Mouse (Mus musculus) embryo, embryonic 10 days (tissue): ENCODE measurements around the gene Ppargc1a.

Experiments
- DNase-seq: peaks from one replicate; pipeline ENCODE4 v3.0.0-alpha.2; 2015; ENCODE audit warnings: low spot score

Ppargc1a gene

GRCm38 (mm10) chr5:51552483-51553091 is 14.9 kb downstream of the Ppargc1a start:
- DNase-seq: peak; percentile 75

DNA sequence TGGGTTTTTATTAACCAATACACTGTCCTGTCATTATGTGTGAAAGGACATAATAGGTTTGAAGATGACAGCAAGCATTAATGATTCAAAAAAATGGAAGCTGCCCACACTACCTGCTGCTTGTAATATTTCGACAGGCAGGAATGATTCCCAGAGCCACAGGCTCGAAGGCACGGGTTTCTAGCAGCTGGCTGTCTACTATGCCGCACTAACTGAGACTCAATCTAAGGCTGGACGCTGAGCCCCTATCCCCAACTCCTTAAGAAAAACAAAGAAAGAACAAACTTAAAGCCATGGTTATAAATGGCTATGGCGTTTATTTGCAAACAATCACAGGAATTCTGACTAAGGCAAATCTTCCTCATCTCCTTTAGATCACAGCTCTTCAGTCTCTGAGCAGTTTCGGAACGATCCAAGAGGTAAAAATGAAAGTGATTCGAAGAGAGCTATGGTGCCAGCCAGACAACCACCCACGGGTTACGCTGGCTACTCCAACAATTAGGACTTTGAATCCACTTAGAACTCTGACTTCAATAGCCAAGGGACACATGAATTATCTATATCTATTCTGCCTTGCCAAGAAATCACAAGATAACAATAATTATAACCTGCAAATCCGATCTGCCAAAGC is 15.6 kb downstream of the Ppargc1a start:
- DNase-seq: peak; percentile 9

DNA sequence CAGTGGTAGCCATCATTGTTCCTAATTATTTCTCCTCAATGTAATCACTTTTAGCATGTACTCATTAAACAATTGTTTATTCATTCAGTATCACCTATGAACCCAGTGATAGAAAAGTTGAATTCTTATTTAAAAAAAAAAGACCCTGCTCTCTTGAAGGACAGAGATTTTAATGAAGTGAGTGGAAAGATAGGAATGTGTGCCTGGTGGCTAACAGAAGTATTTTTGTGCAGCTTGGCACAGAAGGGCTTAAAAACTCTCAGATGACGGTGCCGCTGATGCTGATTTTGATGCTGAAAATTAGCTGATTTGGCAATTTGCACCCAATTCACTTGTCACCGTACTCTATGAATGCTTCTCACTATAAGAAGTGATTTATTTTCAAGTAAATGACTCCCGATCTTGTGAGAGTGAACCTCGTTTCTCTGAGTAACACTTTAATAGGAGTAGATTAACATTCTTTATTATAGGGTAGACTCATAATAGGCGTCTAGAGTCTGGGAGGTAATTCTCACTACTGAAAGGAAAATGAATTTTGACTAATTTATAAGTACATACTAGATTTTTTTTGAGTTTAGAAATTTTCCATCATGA is 20.0 kb downstream of the Ppargc1a start:
- DNase-seq: no peak

DNA sequence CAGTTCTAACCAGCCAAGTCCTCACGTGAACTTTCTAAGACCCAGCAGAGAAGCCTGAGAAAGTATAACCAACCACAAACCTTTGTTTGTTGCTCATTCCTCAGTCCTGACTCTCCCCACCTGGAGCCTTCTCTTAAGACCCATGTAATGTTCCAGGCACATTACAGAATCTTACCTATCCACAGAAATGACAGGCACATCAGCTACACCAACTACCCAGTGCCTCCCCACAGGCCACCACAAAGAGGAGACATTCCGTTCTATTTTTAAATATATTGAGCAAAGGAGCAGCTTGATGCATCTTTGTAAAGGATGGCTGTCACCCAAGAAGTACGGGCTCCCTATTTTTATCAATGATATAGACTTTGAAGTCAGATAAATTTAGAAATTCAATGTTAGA is 20.7 kb downstream of the Ppargc1a start:
- DNase-seq: no peak

DNA sequence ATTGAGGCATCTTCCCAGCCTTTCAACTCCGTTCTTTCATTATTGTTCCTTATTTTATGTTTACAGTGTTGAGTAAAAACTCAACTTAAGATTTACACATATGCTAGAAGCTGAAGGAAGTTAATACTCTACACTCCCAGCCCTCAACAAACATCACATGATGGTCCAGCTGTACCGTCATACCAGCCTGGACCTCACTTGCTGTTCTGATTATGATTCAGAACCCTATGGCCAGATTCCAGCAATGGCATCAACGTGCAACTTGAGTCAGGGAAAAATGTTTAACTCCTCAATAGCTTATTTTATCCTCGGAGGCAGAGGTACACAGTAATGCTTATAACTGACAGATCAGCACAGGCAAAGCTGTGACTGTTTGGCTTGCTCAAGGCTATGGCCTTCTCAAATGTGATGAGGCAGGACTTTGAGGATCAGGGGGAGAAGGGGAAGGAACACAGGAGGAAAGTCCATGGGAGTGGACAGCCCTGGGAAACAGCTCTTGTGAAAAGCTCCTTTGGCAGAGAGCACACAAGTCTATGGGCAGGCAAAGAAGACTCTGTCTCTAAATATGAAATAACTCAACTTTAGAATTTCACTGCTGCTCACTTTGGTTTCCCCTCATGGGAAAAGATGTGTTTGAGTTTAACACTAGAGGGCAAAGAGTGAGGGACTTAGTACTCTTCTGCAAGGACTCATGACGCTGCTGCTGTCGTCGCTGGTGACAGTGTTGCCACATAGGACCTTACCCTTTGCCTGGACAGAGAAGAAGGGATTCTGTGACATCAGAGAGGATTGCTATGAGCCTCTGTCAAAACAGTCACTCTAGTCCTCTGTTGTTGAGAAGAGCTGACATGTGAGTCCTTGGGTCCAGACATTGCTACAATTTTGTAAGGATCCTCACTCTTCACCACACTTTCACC is 22.1 kb downstream of the Ppargc1a start:
- DNase-seq: no peak

GRCm38 (mm10) chr5:51544141-51544735 is 23.3 kb downstream of the Ppargc1a start:
- DNase-seq: no peak

DNA sequence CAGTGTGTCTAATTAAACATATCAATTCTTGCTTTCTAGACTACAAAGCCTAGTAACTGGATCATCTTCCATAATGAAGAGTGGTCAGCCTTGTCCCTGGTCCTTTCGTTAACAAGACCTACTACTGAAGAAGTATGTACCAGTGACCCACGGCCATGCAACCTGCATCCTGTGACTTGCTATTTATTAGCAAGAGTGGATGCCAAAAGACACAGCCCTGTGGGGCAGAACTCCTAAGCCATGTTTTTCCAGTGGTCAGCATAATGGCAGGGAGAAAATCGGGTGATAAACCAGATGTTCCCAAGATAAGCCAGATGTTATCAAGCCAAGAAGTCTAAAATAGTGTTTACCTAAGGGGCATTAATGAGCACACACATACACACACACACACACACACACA is 26.0 kb downstream of the Ppargc1a start:
- DNase-seq: no peak

DNA sequence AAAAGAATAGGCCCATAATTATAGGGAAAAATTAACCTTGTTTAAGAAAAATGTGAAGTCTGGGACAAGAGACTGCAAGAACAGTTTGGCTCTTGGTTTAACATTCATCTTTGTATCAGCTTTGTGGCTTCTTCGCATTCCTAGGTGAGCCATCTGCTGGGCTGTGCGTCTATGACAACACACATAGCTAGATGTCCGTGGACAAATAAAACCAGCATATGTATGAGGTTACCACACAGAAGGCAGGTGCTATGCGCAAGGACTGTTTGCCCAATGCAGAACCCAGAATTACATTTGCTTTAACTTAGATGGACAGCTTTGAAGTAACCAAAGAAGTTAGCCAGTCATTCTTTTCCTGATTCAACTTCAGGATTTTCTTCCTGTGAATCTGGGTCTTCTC is 26.7 kb downstream of the Ppargc1a start:
- DNase-seq: no peak

GRCm38 (mm10) chr5:51539563-51539962 is 28.0 kb downstream of the Ppargc1a start:
- DNase-seq: no peak

DNA sequence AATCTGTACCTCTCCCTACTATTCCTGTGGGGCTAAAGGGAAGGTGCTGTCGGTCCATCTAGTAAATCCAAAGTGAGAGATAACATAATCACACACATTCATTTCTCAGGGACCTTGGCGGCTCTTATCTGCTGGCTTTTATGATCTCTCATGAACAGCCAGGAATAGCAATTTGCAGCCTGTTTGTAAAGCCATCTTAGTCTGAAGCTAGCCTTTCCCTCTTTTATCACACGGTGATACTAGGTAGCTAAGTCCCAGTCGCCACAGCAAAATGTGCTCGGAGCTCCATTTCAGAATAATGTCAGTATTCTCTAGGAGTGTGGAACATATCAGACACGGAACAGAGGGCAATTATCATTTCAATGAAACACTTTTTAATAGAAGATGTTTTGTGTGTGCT is 29.2 kb downstream of the Ppargc1a start:
- no peak for DNase-seq

- no peak for DNase-seq
Measured at GRCm38 (mm10) chr5:51537646-51538030, 29.9 kb downstream of the Ppargc1a start.

- no peak for DNase-seq
Measured at GRCm38 (mm10) chr5:51537009-51537645, 30.4 kb downstream of the Ppargc1a start.

GRCm38 (mm10) chr5:51534456-51534855 is 33.1 kb downstream of the Ppargc1a start:
- no peak for DNase-seq

- no peak for DNase-seq
Measured at GRCm38 (mm10) chr5:51531286-51531685, 36.2 kb downstream of the Ppargc1a start.

DNA sequence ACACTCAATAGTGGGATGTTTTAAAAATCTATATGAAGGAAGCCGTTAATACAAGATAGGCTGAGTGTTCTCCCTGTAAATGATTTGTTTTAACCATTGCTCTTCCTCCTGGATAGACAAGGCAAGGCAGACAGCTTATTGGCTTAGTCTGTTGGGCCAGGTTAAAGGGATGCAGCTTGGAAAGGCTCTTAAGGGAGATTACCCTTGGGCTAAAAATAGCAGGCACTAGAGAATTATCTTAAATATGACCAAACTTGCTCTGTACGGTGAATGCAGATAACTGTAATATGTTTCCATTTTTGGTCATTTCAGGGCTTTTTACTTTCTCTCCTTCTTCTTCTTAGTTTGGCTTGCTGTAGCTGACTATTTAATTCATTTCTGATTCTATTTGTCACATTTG is 38.1 kb downstream of the Ppargc1a start:
- DNase-seq: no peak

DNA sequence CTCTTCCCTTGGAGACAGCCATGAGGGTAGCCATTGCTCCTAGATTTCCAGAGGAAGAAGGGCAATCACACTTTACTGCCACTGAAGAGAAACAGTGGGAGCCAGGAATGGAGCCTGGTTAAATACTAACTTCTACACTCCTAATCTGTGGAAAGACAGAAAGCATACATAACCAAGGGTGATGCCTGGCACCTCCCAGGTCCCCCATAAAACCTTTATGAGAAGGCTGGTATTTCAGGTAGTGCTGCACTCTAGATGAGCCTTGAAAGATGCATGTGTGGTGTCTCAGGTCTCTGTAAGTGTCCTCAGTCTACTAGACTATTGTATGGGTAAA is 39.4 kb downstream of the Ppargc1a start:
- no peak for DNase-seq

DNA sequence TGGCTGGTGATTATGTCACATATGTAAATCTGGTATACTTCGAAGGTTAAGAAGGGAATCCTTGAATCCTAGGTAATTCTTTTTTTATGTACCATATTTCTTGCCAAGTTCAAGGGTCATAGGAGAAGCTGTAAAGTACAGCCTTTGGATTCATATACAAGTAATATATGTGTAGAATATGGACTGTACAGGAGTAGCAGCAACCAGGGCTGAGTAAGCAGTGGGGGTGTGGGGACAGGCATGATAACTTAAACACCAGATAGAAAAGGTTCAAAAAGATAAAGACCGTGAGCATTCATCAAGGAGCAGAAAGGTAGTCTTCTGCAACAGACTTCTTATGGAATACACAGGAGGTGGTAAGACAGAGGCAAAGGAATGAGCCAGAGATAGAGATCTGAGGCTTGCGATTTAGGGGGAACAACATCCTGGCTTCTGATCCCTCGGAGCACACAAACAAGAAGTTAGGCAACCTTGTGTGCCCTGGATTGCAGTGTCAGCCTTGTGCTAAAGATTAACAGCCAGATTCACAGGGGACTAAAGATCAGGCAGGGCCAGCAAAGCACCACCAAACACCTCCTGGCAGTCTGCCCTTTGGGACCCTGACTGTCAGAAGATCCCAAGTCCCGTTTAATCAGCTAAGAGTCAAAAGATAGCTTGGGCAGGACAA is 39.9 kb downstream of the Ppargc1a start:
- DNase-seq: no peak

DNA sequence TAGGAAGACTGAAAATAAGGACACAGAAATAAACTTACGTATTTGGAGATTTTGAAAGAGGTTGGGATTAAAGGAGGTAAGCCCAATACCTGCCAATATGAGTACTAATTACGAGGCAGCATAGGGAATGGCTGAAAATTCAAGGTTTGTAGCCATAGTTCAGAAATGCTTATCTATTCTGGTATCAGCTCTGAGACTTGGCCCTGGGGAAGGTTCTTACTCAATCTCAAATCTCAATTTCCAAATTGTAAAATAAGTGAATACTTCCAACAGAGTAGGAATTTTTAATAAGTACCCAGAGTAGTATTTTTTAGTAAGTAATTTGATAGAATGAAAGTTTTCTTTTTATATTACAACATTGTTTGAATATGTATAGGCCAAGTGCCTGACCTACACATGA is 41.7 kb downstream of the Ppargc1a start:
- DNase-seq: no peak

- DNase-seq: no peak
Measured at GRCm38 (mm10) chr5:51520807-51521206, 46.7 kb downstream of the Ppargc1a start.

DNA sequence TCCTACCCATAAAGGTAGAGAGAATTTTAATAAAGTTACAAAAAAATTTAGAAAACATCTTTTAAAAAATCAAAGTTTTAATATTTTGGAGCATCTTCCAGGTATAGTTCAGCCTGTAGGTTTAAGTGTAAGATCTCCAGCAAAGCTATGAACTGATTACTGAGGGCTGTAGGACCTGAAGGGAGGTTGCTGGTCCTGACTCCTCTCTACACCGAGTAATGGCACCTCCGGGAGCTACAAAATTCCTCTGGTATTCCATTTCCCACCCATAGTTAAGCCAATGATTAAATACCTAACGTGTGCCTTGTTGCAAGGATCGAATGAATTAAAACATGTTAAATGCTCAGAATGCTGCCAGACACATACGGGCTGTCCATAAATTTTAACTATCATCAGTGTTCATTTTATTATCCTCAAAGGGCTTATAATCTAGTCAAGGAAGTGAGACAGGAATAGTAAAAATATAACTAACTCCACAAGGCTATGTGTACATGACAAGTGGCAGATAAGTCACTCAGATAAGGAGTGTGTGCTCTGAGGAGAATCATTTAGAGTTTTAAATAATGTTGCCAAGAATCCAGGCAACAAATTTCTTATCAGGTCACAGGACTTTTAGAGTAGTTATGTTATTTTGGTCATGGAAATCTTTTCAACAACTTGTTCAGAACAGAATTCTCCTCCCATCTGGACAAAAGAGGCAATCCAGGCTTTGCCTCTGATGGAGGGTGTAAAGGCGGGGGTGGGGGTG is 49.9 kb downstream of the Ppargc1a start:
- no peak for DNase-seq

- no peak for DNase-seq
Measured at GRCm38 (mm10) chr5:51504654-51505053, 62.9 kb downstream of the Ppargc1a start.
